Mouse (Mus musculus) erythroblast, embryonic 14.5 days (primary cell): Measurements from ENCODE around the gene Rora.

Experiments
- GATA1 ChIP-seq: IDR thresholded peaks from 2 replicates; pipeline ENCODE4 v1.6.1; 2012; ENCODE audit warnings: low read length, inconsistent platforms, mixed read lengths
- TAL1 ChIP-seq: IDR thresholded peaks from 3 replicates; pipeline ENCODE4 v1.6.1; 2012; ENCODE audit warnings: low read length, inconsistent platforms, mixed read lengths

GRCm38 (mm10) chr9:68732929-68733328 is 79.3 kb downstream of the Rora start:
- no peak for TF ChIP-seq GATA1
- no peak for TF ChIP-seq TAL1
